Mouse (Mus musculus) heart, postnatal 0 days (tissue): ENCODE data around the gene Syt2.

ENCODE experiments used
- CTCF ChIP-seq: IDR thresholded peaks from 2 replicates; pipeline ENCODE4 v1.5.1; 2016; ENCODE audit warnings: antibody characterized with exemption, control low read depth, low read depth
- EP300 ChIP-seq: IDR thresholded peaks from 2 replicates; pipeline ENCODE4 v1.6.1; 2016; ENCODE audit warnings: antibody characterized with exemption, low read depth

GRCm38 (mm10) chr1:134701191-134701590, 54.7 kb downstream of the Syt2 start:
- no peak for TF ChIP-seq CTCF
- no peak for TF ChIP-seq EP300
